Mouse (Mus musculus) kidney, postnatal 14 days (tissue): ENCODE data around the gene Ttll1.
"Not testable (repeated sequence)": the region's sequence is repeated elsewhere in the genome, so short reads cannot be mapped to it uniquely, and the experiment has no call there.

Experiments used
- DNase-seq: peaks from one replicate; pipeline ENCODE4 v3.0.0; 2022; ENCODE audit warnings: mixed read lengths

The Ttll1 gene

GRCm38 (mm10) chr15:83481236-83481780, 29.4 kb downstream of the Ttll1 start:
- DNase-seq: no peak

- DNase-seq: no peak
These were observed 30.9 kb downstream of the Ttll1 start for GRCm38 (mm10) chr15:83479818-83480217.

GRCm38 (mm10) chr15:83478096-83478495, 32.6 kb downstream of the Ttll1 start:
- no peak for DNase-seq

- DNase-seq: no peak
These were observed 34.0 kb downstream of the Ttll1 start for GRCm38 (mm10) chr15:83476593-83477273.

GRCm38 (mm10) chr15:83474466-83474836, 36.2 kb downstream of the Ttll1 start:
- no peak for DNase-seq

- peak; percentile 56 for DNase-seq
These were observed 36.7 kb downstream of the Ttll1 start for GRCm38 (mm10) chr15:83473832-83474465.

GRCm38 (mm10) chr15:83473251-83473650, 37.4 kb downstream of the Ttll1 start:
- DNase-seq: no peak

- peak; percentile 69 for DNase-seq
These were observed 39.2 kb downstream of the Ttll1 start for GRCm38 (mm10) chr15:83471476-83471875.

GRCm38 (mm10) chr15:83470443-83470842, 40.2 kb downstream of the Ttll1 start:
- DNase-seq: no peak

- no peak for DNase-seq
These were observed 41.3 kb downstream of the Ttll1 start for GRCm38 (mm10) chr15:83469279-83469821.

GRCm38 (mm10) chr15:83467232-83467966, 43.3 kb downstream of the Ttll1 start:
- no peak for DNase-seq

GRCm38 (mm10) chr15:83466331-83466730, 44.4 kb downstream of the Ttll1 start:
- no peak for DNase-seq

- no peak for DNase-seq
These were observed 45.6 kb downstream of the Ttll1 start for GRCm38 (mm10) chr15:83464905-83465650.

GRCm38 (mm10) chr15:83464083-83464904, 46.4 kb downstream of the Ttll1 start, which contains the start of gene Pacsin2:
TSS of gene Pacsin2 (minus strand) at chr15:83464606.
- DNase-seq: peak; percentile 100

GRCm38 (mm10) chr15:83463369-83464082, 47.2 kb downstream of the Ttll1 start:
- DNase-seq: no peak

- not testable (repeated sequence) for DNase-seq
These were observed 48.3 kb downstream of the Ttll1 start for GRCm38 (mm10) chr15:83462349-83462748.

GRCm38 (mm10) chr15:83460891-83461290, 49.8 kb downstream of the Ttll1 start:
- no peak for DNase-seq

- DNase-seq: no peak
These were observed 53.2 kb downstream of the Ttll1 start for GRCm38 (mm10) chr15:83457541-83457940.

- DNase-seq: no peak
These were observed 55.1 kb downstream of the Ttll1 start for GRCm38 (mm10) chr15:83455637-83456036.

GRCm38 (mm10) chr15:83455034-83455433, 55.7 kb downstream of the Ttll1 start:
- DNase-seq: peak; percentile 69

GRCm38 (mm10) chr15:83454419-83454818, 56.3 kb downstream of the Ttll1 start:
- no peak for DNase-seq
